Mouse (Mus musculus) ES-Bruce4 (cell line): ENCODE measurements around the gene Polm. TPM values are rescaled to one million over a fixed set of nuclear protein-coding genes. Genes with fewer than 3 reads are reported as not detected.
A peak's percentile ranks its signal among the peaks of the same experiment; 100 is the strongest.

Experiments used
- H3K27ac ChIP-seq: 2 replicates; pipeline ENCODE4 v1.5.1; 2012; ENCODE audit warnings: low read length, inconsistent platforms; ENCODE audit not compliant: insufficient read depth
- H3K27me3 ChIP-seq: 2 replicates; pipeline ENCODE4 v1.6.1; 2012; ENCODE audit warnings: mild to moderate bottlenecking, low read length, inconsistent platforms; ENCODE audit not compliant: control insufficient read depth, poor library complexity, insufficient read depth, severe bottlenecking
- H3K36me3 ChIP-seq: 2 replicates; pipeline ENCODE4 v1.6.1; 2012; ENCODE audit warnings: inconsistent platforms, mild to moderate bottlenecking, low read length, moderate library complexity; ENCODE audit not compliant: control insufficient read depth, poor library complexity, insufficient read depth, severe bottlenecking
- H3K4me1 ChIP-seq: one replicate; pipeline ENCODE4 v1.8.1; 2011; ENCODE audit warnings: low read length; ENCODE audit not compliant: control insufficient read depth, insufficient read depth
- H3K4me3 ChIP-seq: 2 replicates; pipeline ENCODE4 v1.5.1; 2011; ENCODE audit warnings: low read depth, mild to moderate bottlenecking, low read length
- H3K9ac ChIP-seq: 2 replicates; pipeline ENCODE4 v1.6.1; 2012; ENCODE audit warnings: low read depth, mild to moderate bottlenecking, inconsistent platforms; ENCODE audit not compliant: poor library complexity, severe bottlenecking
- H3K9me3 ChIP-seq: replicated peaks from 2 replicates; pipeline ENCODE4 v1.6.1; 2012; ENCODE audit warnings: mild to moderate bottlenecking, low read length, inconsistent platforms; ENCODE audit not compliant: control insufficient read depth, poor library complexity, insufficient read depth, severe bottlenecking
- CTCF ChIP-seq: IDR thresholded peaks from one replicate; pipeline ENCODE4 v1.8.1; 2011; ENCODE audit warnings: low read depth, low read length
- EP300 ChIP-seq: IDR thresholded peaks from 2 replicates; pipeline ENCODE4 v1.6.1; 2011; ENCODE audit warnings: low read depth, low read length; ENCODE audit not compliant: insufficient read depth
- POLR2A ChIP-seq: IDR thresholded peaks from one replicate; pipeline ENCODE4 v1.8.1; 2011; ENCODE audit warnings: low read length; ENCODE audit not compliant: insufficient read depth
- polyA plus RNA-seq: library from polyadenylated mRNA; stranded (reverse); fragments of >200 nt; gene quantifications from 2 replicates; pipeline ENCODE4 v1.2.4, GENCODE M21; 2011; ENCODE audit warnings: low read depth; ENCODE audit not compliant: missing spikeins, insufficient read depth, insufficient read length

Polm gene
- 9.3 and 9.9 TPM in 2 replicates for polyA plus RNA-seq

GRCm38 (mm10) chr11:5837251-5838246 lies at the start of gene Polm:
Gene Polm, minus strand, starts transcription at chr11:5838016.
- peak; percentile 43 for TF ChIP-seq CTCF
- no peak for TF ChIP-seq EP300
- peak; percentile 48 for TF ChIP-seq POLR2A
- H3K4me3 ChIP-seq, result peak within 1 kb of the TSS; percentile 68
- H3K9ac ChIP-seq, result peak within 1 kb of the TSS; percentile 82
- peaks cover 3% of the 10 kb centered on the region; the same call in 1 of the 2 replicates for H3K36me3 ChIP-seq
- H3K4me1 ChIP-seq, result no peaks in the 10 kb centered on the region
- peak within 1 kb of the TSS; percentile 10; the same call in 1 of the 2 replicates for H3K27ac ChIP-seq
- peaks cover 19% of the 10 kb centered on the region for H3K9me3 ChIP-seq
- no peaks in the 10 kb centered on the region for H3K27me3 ChIP-seq

- TF ChIP-seq POLR2A (no peak), EP300 (no peak), CTCF (no peak)
- Histone ChIP-seq H3K4me1 (no peaks in the 10 kb centered on the region), H3K27ac (no peak overlapping the region)
Measured at GRCm38 (mm10) chr11:5887250-5887649, 49.4 kb upstream of the Polm start.

DNA sequence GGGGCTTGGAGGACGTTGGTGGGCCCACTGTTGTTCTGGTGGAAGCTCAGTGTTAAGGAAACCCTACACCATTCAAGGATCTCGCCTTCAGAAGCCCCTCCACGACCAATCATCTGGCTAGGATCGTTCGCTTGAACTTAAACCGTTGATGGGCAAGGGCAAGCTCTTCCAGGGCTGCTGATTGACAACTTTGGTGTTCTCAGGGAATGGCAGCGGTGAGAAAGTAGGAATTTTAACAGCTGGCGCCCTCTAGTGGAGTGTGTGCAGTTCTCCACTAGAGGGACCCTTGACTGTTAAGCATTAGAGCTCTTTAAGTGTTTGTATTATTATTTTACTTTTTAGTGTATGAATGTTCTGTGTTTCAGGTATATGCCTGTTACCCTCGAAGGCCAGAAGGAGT lies 48.4 kb upstream of the Polm start:
- TF ChIP-seq CTCF (peak; percentile 52), EP300 (no peak)
- no peaks in the 10 kb centered on the region for H3K36me3 ChIP-seq
- H3K4me1 ChIP-seq, result no peaks in the 10 kb centered on the region
- H3K27me3 ChIP-seq, result no peaks in the 10 kb centered on the region
- H3K4me3 ChIP-seq, result no peak overlapping the region
- H3K9ac ChIP-seq, result no peak overlapping the region
- no peaks in the 10 kb centered on the region for H3K9me3 ChIP-seq
- no peak overlapping the region for H3K27ac ChIP-seq

More at GRCm38 (mm10) chr11:5887250-5887649, 49.4 kb upstream of the Polm start:
- Histone ChIP-seq H3K27me3 (no peaks in the 10 kb centered on the region), H3K4me3 (0 out of 2 replicates have a peak overlapping the region, but pooled peaks have one; percentile 0), H3K9me3 (no peaks in the 10 kb centered on the region), H3K36me3 (no peaks in the 10 kb centered on the region), H3K9ac (no peak overlapping the region)

DNA sequence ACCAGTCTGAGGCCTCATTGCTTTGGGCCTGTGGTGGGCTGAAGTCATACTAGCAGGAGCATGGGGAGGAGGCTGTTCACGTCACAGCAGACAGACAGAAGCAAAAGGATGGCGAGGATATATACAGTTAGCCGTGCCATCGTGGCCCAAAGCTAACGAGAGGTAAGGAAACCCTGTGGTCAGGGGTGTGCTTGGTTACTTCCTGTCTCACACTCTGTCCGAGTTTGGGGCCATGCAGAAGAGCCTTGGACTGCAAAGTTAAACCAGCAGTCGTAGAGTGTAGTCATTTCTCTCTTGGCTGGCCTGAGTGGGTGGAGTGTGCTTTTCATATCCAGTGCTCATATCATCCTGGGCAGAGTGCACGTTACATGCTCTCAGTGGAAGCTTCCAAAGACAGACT lies 44.7 kb upstream of the Polm start:
- H3K9ac ChIP-seq, result no peak overlapping the region
- H3K27me3 ChIP-seq, result no peaks in the 10 kb centered on the region
- TF ChIP-seq CTCF (no peak), EP300 (no peak), POLR2A (no peak)
- H3K4me1 ChIP-seq, result no peaks in the 10 kb centered on the region
- no peak overlapping the region for H3K4me3 ChIP-seq
- H3K36me3 ChIP-seq, result no peaks in the 10 kb centered on the region
- no peaks in the 10 kb centered on the region for H3K9me3 ChIP-seq
- H3K27ac ChIP-seq, result no peak overlapping the region

DNA sequence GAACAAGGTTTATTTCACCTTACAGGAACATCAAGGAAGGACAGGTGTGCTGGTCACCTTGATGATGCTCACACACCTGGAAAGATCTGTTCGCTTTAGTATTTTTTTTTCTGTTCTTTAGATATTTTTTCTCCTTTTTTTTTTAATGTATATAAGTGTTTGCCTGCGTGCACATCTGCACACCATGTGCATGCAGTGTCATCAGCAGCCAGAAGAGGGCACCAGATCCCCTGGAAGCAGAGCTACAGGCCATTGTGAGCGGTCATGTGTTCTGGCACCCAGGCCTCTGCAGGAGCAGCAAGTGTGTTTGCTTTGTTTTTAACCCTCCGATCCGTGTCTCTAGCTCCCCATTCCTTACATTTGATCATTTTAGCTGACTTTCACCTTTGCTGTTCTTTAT lies 42.1 kb upstream of the Polm start:
- Histone ChIP-seq H3K36me3 (peaks cover 4% of the 10 kb centered on the region; the same call in 1 of the 2 replicates), H3K9ac (peak overlapping the region; percentile 77; the same call in 1 of the 2 replicates), H3K27ac (0 out of 2 replicates have a peak overlapping the region, but pooled peaks have one; percentile 4), H3K9me3 (no peaks in the 10 kb centered on the region), H3K27me3 (no peaks in the 10 kb centered on the region), H3K4me1 (no peaks in the 10 kb centered on the region), H3K4me3 (no peak overlapping the region)
- TF ChIP-seq CTCF (peak; percentile 94), POLR2A (no peak), EP300 (peak; percentile 44; the same call in 1 of the 2 replicates)

DNA sequence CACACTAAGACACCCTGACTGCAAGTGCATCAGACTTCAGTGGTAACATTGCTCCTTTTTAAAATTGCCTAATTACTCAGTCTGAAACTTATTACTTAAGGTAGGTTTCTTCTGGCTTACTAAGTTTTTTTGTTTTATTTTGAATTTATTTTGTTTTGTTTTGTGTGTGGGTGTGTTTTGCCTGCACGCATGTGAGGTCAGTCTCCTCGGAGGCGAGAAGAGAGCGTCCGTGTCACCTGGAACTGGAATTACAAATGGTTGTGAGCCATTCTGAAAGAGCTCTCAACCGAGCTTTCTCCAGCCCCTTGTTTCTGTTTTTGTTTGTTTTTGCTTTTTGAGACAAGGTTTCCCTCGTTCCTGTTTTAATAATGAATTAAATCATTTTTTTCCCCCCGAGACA lies 40.8 kb upstream of the Polm start:
- H3K9me3 ChIP-seq, result no peaks in the 10 kb centered on the region
- H3K27ac ChIP-seq, result peak overlapping the region; percentile 49; the same call in 1 of the 2 replicates
- peaks cover 14% of the 10 kb centered on the region for H3K36me3 ChIP-seq
- no peaks in the 10 kb centered on the region for H3K4me1 ChIP-seq
- H3K4me3 ChIP-seq, result peak overlapping the region; percentile 84
- no peaks in the 10 kb centered on the region for H3K27me3 ChIP-seq
- TF ChIP-seq EP300 (no peak), POLR2A (no peak), CTCF (no peak)
- H3K9ac ChIP-seq, result peak overlapping the region; percentile 77
